Mouse (Mus musculus) limb, embryonic 14.5 days (tissue): Measurements from ENCODE around the gene Taar5. TPM values are rescaled to one million over a fixed set of nuclear protein-coding genes. Genes with fewer than 3 reads are reported as not detected.
A peak's percentile ranks its signal among the peaks of the same experiment; 100 is the strongest.

Experiments
- ATAC-seq: fragments of 200-750 bp; cut with Nextera tagmentation; 2 replicates; pipeline ENCODE4 v1.8.0; 2017; ENCODE audit warnings: low read depth, moderate number of reproducible peaks, moderate TSS enrichment; ENCODE audit not compliant: low FRiP score
- DNase-seq: peaks from one replicate; pipeline ENCODE4 v3.0.0-alpha.2; 2015; ENCODE audit warnings: low spot score
- H3K27ac ChIP-seq: fragments of 300-500 bp; sonication (generic); replicated peaks from 2 replicates; pipeline ENCODE4 v1.5.1; 2014; ENCODE audit warnings: low read depth, mild to moderate bottlenecking, low read length, moderate library complexity, mixed read lengths
- H3K27me3 ChIP-seq: fragments of 300-500 bp; sonication (generic); 2 replicates; pipeline ENCODE4 v1.6.1; 2014; ENCODE audit warnings: low read length, mixed read lengths; ENCODE audit not compliant: control insufficient read depth, insufficient read depth
- H3K36me3 ChIP-seq: fragments of 300-500 bp; sonication (generic); 2 replicates; pipeline ENCODE4 v1.6.1; 2014; ENCODE audit warnings: mild to moderate bottlenecking, low read length, moderate library complexity, mixed read lengths; ENCODE audit not compliant: control insufficient read depth, insufficient read depth
- H3K4me1 ChIP-seq: fragments of 300-500 bp; sonication (generic); 2 replicates; pipeline ENCODE4 v1.6.1; 2014; ENCODE audit warnings: antibody characterized with exemption, low read length, mixed read lengths; ENCODE audit not compliant: control insufficient read depth, insufficient read depth
- H3K4me2 ChIP-seq: fragments of 300-500 bp; sonication (generic); replicated peaks from 2 replicates; pipeline ENCODE4 v1.6.1; 2014; ENCODE audit warnings: low read depth, mild to moderate bottlenecking, low read length, moderate library complexity; ENCODE audit not compliant: severe bottlenecking
- H3K4me3 ChIP-seq: fragments of 300-500 bp; sonication (generic); replicated peaks from 2 replicates; pipeline ENCODE4 v1.5.1; 2014; ENCODE audit warnings: low read length
- H3K9ac ChIP-seq: fragments of 300-500 bp; sonication (generic); 2 replicates; pipeline ENCODE4 v1.6.1; 2014; ENCODE audit warnings: mild to moderate bottlenecking, low read depth, low read length, moderate library complexity; ENCODE audit not compliant: severe bottlenecking
- H3K9me3 ChIP-seq: fragments of 300-500 bp; sonication (generic); 2 replicates; pipeline ENCODE4 v1.6.1; 2016; ENCODE audit warnings: low read length; ENCODE audit not compliant: control insufficient read depth
- POLR2A ChIP-seq: fragments of 200-500 bp; IDR thresholded peaks from 2 replicates; pipeline ENCODE4 v1.8.0; 2012; ENCODE audit warnings: inconsistent platforms, mild to moderate bottlenecking, moderate library complexity, borderline replicate concordance; ENCODE audit not compliant: insufficient read depth, insufficient read length; ENCODE audit errors: extremely low read depth
- WGBS: fragments of 180-500 bp; shearing (Covaris S2); extraction: QIAGEN DNeasy Blood & Tissue Kit; methylation state at CpG from one replicate; pipeline ENCODE4 v1.1.7; 2014; 5-methylcytosine and 5-hydroxymethylcytosine counted together
- polyA plus RNA-seq, 2 experiments: library from polyadenylated mRNA; depleted of rRNA in 1 of 2; stranded (reverse) in 1 of 2; unstranded in 1 of 2; fragments of >200 nt; fragmentation: Nextera tagmentation in 1 of 2; extraction: Ambion mirVana in 1 of 2; gene quantifications; 2 replicates each; pipeline versions ENCODE4 v1.2.1 to v1.2.3; 2012 to 2014

Taar5 gene
- polyA plus RNA-seq, 2 experiments, result 0.20 TPM; not detected in 1

DNA sequence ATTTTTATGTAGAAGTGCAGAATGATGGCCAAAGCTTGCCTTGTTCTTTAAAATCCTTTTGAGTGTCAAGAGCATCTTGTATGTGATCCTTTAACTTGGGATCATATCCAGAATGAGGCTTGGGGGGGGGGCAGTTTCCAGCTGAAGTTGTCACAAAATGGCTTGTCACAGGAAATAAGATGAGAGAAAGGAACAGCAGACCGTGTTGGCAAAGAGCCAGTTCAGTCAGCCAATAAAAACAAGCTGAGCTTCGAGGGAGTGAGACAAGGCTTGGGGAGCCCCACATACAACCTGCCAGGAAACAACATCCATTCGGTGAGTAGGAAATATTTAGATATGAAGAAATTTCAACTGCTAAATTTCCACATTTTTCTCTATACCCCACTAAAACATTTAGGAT is 7.1 kb upstream of the Taar5 start:
- Histone ChIP-seq H3K36me3 (no peaks in the 10 kb centered on the region), H3K27ac (no peak overlapping the region), H3K9ac (no peak overlapping the region), H3K4me1 (no peaks in the 10 kb centered on the region), H3K9me3 (no peaks in the 10 kb centered on the region), H3K4me2 (no peak overlapping the region), H3K27me3 (no peaks in the 10 kb centered on the region), H3K4me3 (no peak overlapping the region)
- no peak for TF ChIP-seq POLR2A
- ATAC-seq (no peak), DNase-seq (peak; percentile 9)
- WGBS, result 28% methylated on average over 3 of the region's 3 CpGs

DNA sequence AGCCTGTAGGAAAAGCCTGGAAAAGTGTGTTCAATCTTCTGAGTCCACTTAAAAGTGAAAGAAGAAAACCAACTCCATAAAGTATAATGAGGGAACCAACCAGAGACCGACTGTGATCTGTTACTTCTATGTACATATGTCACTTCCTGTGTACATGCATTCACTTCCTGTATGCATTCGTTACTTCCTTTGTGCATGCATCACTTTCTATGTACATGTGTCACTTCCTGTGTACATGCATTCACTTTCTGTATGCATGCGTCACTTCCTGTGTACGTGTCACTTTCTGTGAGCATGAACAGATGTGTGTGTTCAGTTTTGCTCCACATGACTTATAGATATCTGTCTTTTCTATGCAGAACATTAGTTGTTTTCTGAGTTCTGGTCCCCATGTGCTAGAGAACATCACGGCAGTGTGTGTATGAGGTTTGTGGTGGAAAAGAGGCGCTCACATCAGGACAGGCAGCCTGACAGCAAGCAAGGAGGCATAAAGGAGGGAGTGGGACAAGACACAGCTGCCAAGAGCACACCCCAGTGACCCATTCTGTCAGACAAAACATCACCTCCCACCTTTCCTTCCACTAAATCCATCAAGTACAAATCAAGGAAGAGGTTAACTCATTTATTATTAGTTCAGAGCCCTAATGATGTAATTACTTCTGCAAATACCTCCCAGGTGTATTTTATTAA is 5.4 kb upstream of the Taar5 start:
- no peak for ATAC-seq
- Histone ChIP-seq H3K36me3 (no peaks in the 10 kb centered on the region), H3K27me3 (no peaks in the 10 kb centered on the region), H3K4me1 (no peaks in the 10 kb centered on the region), H3K4me3 (no peak overlapping the region), H3K4me2 (no peak overlapping the region), H3K27ac (no peak overlapping the region), H3K9ac (no peak overlapping the region), H3K9me3 (no peaks in the 10 kb centered on the region)
- DNase-seq, result no peak
- no peak for TF ChIP-seq POLR2A
- WGBS, result 83% methylated on average over 6 of the region's 6 CpGs

DNA sequence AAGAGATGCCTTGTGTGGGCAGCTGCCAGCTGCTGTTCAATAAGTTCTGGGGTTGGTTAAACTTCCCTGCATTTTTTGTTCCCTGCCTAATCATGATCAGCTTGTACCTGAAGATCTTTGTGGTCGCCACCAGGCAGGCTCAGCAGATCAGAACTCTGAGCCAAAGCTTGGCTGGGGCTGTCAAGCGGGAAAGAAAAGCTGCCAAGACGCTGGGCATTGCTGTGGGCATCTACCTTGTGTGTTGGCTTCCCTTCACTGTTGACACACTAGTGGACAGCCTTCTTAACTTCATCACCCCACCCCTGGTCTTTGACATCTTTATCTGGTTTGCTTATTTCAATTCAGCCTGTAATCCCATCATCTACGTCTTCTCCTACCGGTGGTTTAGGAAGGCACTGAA is 750 bp downstream of the Taar5 start:
- Histone ChIP-seq H3K9ac (no peak overlapping the region), H3K9me3 (no peaks in the 10 kb centered on the region), H3K4me2 (no peak overlapping the region), H3K4me3 (no peak overlapping the region), H3K4me1 (no peaks in the 10 kb centered on the region), H3K36me3 (no peaks in the 10 kb centered on the region), H3K27ac (no peak overlapping the region), H3K27me3 (no peaks in the 10 kb centered on the region)
- 92% methylated on average over 5 of the region's 5 CpGs for WGBS
- DNase-seq (no peak), ATAC-seq (no peak)
- no peak for TF ChIP-seq POLR2A

DNA sequence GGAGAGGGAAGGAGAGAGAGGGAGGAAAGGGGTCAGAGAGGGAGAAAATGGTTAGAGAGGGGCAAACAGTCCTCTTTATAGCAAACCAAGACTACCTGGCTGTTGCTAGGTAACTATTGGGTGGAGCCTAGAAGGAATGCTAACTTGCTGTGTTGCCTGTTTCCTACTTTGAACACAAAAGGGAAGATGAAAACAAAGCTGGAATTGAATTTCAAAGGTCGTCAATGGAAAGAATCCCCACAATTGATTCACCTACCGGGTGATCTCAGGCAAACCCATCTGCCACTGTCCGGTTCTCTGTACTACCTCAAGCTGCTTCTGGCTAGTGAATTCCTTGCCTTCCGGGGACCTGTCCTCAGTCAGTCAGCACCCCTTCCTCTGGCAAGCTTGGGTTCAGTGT is 7.5 kb downstream of the Taar5 start:
- Histone ChIP-seq H3K36me3 (no peaks in the 10 kb centered on the region), H3K4me3 (no peak overlapping the region)
- whole genome bisulfite sequencing, result 55% methylated on average over 4 of the region's 4 CpGs

DNA sequence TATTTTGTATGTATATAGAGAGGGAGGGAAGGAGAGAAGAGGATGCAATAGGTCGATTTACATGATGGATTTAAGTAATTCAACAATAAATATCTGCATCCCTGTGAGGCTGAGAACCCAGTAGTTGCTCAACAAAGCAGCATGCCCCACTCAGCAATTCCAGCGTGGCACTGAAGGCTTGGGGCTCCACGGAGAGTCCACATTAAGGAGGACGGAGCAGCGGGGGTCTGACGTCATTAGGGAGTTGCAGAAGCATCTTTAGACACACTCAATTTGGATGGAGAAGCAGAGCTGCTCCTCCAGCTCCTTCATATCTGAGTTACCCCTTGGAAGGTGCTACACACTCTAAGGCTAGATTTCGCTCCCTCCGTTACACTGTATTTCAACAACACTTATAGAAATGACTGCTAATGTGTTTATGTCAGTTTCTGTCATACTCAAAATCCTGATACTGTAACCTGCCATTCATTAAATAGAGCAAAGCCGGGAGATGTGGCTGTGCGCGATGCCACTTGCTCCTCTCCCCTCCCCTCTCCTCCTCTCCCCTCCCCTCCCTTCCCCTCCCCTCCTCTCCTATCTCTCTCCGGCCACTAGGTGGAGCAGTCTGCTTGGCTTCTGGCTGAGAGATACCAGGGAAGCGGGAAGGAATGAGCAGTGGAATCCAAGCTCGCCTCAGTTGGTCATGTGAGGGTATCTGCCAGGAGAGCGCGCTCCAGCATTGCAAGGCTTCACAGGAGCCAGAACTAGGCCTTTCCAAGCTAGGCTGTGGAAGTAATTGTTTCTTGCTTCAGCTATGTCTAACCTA is 8.6 kb downstream of the Taar5 start:
- TF ChIP-seq POLR2A, result no peak
- no peaks in the 10 kb centered on the region for H3K36me3 ChIP-seq
- H3K9me3 ChIP-seq, result no peaks in the 10 kb centered on the region
- ATAC-seq, result peak; percentile 60
- DNase-seq, result peak; percentile 54
- H3K4me1 ChIP-seq, result no peaks in the 10 kb centered on the region
- no peak overlapping the region for H3K4me3 ChIP-seq
- no peak overlapping the region for H3K9ac ChIP-seq
- no peak overlapping the region for H3K27ac ChIP-seq
- H3K4me2 ChIP-seq, result no peak overlapping the region
- no peaks in the 10 kb centered on the region for H3K27me3 ChIP-seq
- WGBS, result 42% methylated on average over 16 of the region's 16 CpGs

More for the DNA sequence above, 7.5 kb downstream of the Taar5 start:
- no peaks in the 10 kb centered on the region for H3K27me3 ChIP-seq
- TF ChIP-seq POLR2A, result no peak
- no peak overlapping the region for H3K9ac ChIP-seq
- ATAC-seq, result no peak
- no peak overlapping the region for H3K4me2 ChIP-seq
- H3K9me3 ChIP-seq, result no peaks in the 10 kb centered on the region
- no peak for DNase-seq
- H3K27ac ChIP-seq, result no peak overlapping the region
- no peaks in the 10 kb centered on the region for H3K4me1 ChIP-seq
